Mouse (Mus musculus): ENCODE measurements around the gene Zfp287.

DNA sequence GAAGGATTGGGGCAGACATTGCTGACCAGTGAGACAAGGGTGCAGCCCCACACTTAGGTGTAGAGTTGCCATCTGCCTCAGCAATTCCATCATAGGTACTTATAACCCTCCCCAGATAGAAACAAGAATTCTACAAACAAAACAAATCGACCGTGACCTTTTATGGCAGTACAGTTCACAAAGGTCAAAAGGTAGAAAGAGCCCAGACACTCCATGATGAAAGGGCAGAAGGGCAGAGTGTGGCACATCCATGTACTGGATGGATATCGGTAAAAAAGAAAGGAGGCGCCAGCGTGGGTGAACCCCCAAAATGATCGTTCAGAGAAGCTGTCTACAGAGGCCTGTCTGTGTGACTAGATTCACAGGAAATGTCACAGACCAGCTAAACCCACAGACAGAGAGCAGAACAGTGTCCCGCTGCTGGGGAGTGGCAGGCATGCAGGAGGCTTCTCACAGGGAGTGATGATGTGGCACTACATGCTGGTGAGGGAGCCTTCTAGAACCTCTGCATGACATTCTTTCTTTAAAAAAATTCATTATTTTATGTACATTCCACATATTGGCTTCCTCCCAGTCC lies 52.8 kb downstream of the Zfp287 start:
- TF ChIP-seq CTCF (conservative IDR thresholded peaks at IDR 0.05; ENCODE audit: low read length) = no peak
- TF ChIP-seq POU5F1 (IDR thresholded peaks at IDR 0.05; ENCODE audit: borderline replicate concordance, low read length) = no peak

Data from E14TG2a.4 (cell line).